Mouse (Mus musculus) limb, embryonic 11.5 days (tissue): Measurements from ENCODE around the gene Tnik. TPM values are rescaled to one million over a fixed set of nuclear protein-coding genes. Genes with fewer than 3 reads are reported as not detected.

ENCODE experiments used
- ATAC-seq: fragments of 200-750 bp; cut with Nextera tagmentation; 2 replicates; pipeline ENCODE4 v1.8.0; 2017; ENCODE audit warnings: low read depth; ENCODE audit not compliant: insufficient number of reproducible peaks, low FRiP score, low TSS enrichment
- DNase-seq: peaks from one replicate; pipeline ENCODE4 v3.0.0-alpha.2; 2015; ENCODE audit warnings: low spot score
- H3K27ac ChIP-seq: fragments of 300-500 bp; sonication (generic); replicated peaks from 2 replicates; pipeline ENCODE4 v1.5.1; 2014; ENCODE audit warnings: low read depth, mild to moderate bottlenecking, low read length
- H3K27me3 ChIP-seq: fragments of 300-500 bp; sonication (generic); 2 replicates; pipeline ENCODE4 v1.6.1; 2014; ENCODE audit warnings: mild to moderate bottlenecking, low read length, mixed read lengths; ENCODE audit not compliant: control insufficient read depth, insufficient read depth
- H3K36me3 ChIP-seq: fragments of 300-500 bp; sonication (generic); 2 replicates; pipeline ENCODE4 v1.6.1; 2014; ENCODE audit warnings: mild to moderate bottlenecking, low read length, moderate library complexity, mixed read lengths; ENCODE audit not compliant: control insufficient read depth, insufficient read depth
- H3K4me1 ChIP-seq: fragments of 300-500 bp; sonication (generic); 2 replicates; pipeline ENCODE4 v1.6.1; 2014; ENCODE audit warnings: low read length, mixed read lengths; ENCODE audit not compliant: control insufficient read depth, insufficient read depth
- H3K4me2 ChIP-seq: fragments of 300-500 bp; sonication (generic); 2 replicates; pipeline ENCODE4 v1.6.1; 2014; ENCODE audit warnings: low read depth, mild to moderate bottlenecking, moderate library complexity; ENCODE audit not compliant: severe bottlenecking
- H3K4me3 ChIP-seq: fragments of 300-500 bp; sonication (generic); 2 replicates; pipeline ENCODE4 v1.5.1; 2014; ENCODE audit warnings: low read depth, low read length
- H3K9ac ChIP-seq: fragments of 300-500 bp; sonication (generic); 2 replicates; pipeline ENCODE4 v1.6.1; 2014; ENCODE audit warnings: mild to moderate bottlenecking, low read length
- H3K9me3 ChIP-seq: fragments of 300-500 bp; sonication (generic); 2 replicates; pipeline ENCODE4 v1.6.1; 2016; ENCODE audit warnings: low read length; ENCODE audit not compliant: control insufficient read depth
- WGBS: fragments of 180-500 bp; shearing (Covaris S2); extraction: QIAGEN DNeasy Blood & Tissue Kit; methylation state at CpG from one replicate; pipeline ENCODE4 v1.1.7; 2014; 5-methylcytosine and 5-hydroxymethylcytosine counted together
- polyA plus RNA-seq: library from polyadenylated mRNA; unstranded; fragments of >200 nt; fragmentation: Nextera tagmentation; extraction: Ambion mirVana; gene quantifications from 2 replicates; pipeline ENCODE4 v1.2.1, GENCODE M21; 2014

Gene Tnik
- polyA plus RNA-seq, 1 experiment from 2014 or later: 4.1 TPM

DNA sequence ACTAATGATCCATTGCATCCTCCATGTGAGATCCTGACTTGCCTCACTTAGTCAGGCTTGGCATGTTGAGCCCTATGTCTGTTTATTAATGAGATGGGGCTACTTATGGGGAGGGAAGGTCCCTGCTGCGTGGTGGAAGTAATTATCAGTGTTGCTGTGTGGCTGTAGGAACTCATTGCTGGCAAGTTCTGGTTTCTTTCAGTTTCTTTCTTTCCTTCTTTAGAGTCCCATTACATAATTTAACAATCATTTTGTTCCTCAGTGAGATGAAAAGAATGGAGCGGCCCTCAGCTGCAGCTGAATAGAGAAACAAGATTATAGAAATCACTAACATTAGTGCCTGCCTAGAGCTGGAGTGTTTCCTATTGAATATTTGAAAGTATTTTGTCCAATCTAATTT lies 263.7 kb downstream of the Tnik start:
- no peak overlapping the region for H3K4me3 ChIP-seq
- no peaks in the 10 kb centered on the region for H3K36me3 ChIP-seq
- DNase-seq: no peak
- H3K4me2 ChIP-seq: no peak overlapping the region
- no peak for ATAC-seq
- H3K27ac ChIP-seq: no peak overlapping the region
- H3K4me1 ChIP-seq: no peaks in the 10 kb centered on the region
- WGBS: 61% methylated on average over 2 of the region's 2 CpGs
- H3K9ac ChIP-seq: no peak overlapping the region
- H3K9me3 ChIP-seq: no peaks in the 10 kb centered on the region
- H3K27me3 ChIP-seq: no peaks in the 10 kb centered on the region

DNA sequence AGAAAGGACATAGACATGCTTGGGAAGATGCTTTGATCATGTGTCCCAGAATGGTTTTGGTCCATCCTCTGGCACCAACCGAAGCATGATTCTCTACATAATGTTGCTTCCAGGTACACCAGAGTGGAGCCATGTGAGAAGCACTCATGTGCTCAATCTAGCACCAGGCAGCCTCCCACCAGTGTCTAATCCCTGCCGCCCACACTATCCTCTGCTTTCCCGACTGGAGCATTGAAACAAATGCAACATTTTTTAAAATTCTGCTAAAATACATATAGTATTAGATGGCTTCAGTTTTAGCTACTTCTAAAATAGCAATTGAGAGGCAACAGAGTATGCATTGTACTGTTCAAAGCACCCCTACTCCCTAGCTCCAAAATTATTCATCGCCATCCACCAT lies 264.2 kb downstream of the Tnik start:
- 93% methylated on average over 4 of the region's 4 CpGs for WGBS
- no peaks in the 10 kb centered on the region for H3K4me1 ChIP-seq
- DNase-seq: no peak
- H3K9me3 ChIP-seq: no peaks in the 10 kb centered on the region
- H3K27ac ChIP-seq: no peak overlapping the region
- no peak overlapping the region for H3K4me3 ChIP-seq
- no peaks in the 10 kb centered on the region for H3K27me3 ChIP-seq
- H3K36me3 ChIP-seq: no peaks in the 10 kb centered on the region
- no peak overlapping the region for H3K4me2 ChIP-seq
- H3K9ac ChIP-seq: no peak overlapping the region
- no peak for ATAC-seq

DNA sequence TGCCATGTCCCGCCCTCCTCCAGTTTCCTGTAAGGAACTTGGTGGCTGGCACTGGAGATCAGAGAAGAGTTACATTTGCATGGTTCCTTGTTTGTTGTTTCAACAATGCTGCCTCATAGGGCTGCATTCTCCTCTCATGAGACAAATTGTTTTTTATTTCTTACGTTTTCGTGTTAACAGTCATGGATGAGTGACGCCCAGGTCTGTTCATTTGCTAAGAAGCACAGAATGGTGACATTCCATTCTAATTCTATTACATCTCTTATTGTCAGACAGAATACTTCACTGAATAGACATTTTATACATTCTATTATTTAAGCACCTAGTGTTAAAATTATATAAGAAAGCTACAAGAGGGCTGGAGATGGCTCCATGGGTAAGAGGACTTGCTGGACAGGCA lies 266.5 kb downstream of the Tnik start:
- H3K4me3 ChIP-seq: no peak overlapping the region
- H3K4me2 ChIP-seq: no peak overlapping the region
- 86% methylated on average over 4 of the region's 4 CpGs for WGBS
- no peaks in the 10 kb centered on the region for H3K27me3 ChIP-seq
- H3K36me3 ChIP-seq: no peaks in the 10 kb centered on the region
- no peaks in the 10 kb centered on the region for H3K9me3 ChIP-seq
- no peak for ATAC-seq
- H3K9ac ChIP-seq: no peak overlapping the region
- no peak overlapping the region for H3K27ac ChIP-seq
- no peaks in the 10 kb centered on the region for H3K4me1 ChIP-seq
- no peak for DNase-seq

DNA sequence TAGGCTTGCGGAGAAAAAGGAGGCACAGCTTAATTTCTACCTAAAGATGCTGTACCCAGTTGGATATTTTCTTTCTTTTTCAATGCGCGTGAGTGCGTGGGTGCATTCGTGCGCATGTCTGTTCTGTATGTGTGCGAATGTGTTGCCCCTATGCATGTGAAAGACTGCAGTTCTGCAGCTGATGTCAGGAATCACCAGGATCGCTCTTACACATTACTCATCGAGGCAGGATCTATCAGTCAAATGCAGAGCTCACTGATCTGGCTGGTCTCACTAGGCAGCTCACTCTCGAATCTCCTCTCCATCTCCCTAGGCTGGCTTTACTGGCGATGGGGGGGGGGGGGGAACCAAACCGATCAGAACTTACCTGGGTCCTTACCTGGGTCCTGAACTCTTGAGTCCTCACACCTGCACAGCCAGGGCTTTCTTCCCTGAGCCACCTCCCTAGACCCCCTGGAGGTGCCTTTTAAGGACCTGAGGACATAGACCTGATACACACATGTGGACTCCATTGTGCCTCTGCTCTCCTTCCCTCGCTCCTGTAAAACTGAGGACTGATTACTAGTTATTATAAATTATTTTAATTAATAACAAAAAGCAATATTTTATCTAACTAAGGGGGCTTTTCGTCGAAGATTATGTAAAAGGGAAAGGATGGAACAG lies 268.4 kb downstream of the Tnik start:
- Histone ChIP-seq H3K4me1 (no peaks in the 10 kb centered on the region), H3K9ac (no peak overlapping the region), H3K27me3 (no peaks in the 10 kb centered on the region), H3K4me2 (no peak overlapping the region), H3K4me3 (no peak overlapping the region), H3K27ac (no peak overlapping the region), H3K36me3 (no peaks in the 10 kb centered on the region), H3K9me3 (no peaks in the 10 kb centered on the region)
- no peak for DNase-seq
- no peak for ATAC-seq
- 70% methylated on average over 15 of the region's 15 CpGs for WGBS

DNA sequence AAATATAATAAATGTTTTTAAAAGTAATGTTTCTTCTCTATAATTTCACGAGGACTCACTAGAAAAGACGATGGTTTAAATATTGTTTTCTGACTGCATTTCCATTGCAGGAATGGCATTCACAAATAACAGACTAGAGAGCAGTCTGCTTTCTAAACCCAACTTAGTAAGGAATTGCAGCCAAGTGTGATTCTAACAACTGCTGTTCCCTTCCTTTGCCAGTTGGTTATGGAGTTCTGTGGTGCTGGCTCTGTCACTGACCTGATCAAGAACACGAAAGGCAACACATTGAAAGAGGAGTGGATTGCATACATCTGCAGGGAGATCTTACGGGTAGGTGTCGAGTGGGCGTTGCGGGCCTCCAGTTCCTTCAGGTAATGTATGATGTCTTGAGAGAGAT lies 269.7 kb downstream of the Tnik start:
- H3K27ac ChIP-seq: no peak overlapping the region
- no peak overlapping the region for H3K4me2 ChIP-seq
- H3K4me1 ChIP-seq: no peaks in the 10 kb centered on the region
- no peak for ATAC-seq
- H3K36me3 ChIP-seq: no peaks in the 10 kb centered on the region
- WGBS: 94% methylated on average over 7 of the region's 7 CpGs
- no peak overlapping the region for H3K9ac ChIP-seq
- no peak for DNase-seq
- H3K27me3 ChIP-seq: no peaks in the 10 kb centered on the region
- no peak overlapping the region for H3K4me3 ChIP-seq
- no peaks in the 10 kb centered on the region for H3K9me3 ChIP-seq

DNA sequence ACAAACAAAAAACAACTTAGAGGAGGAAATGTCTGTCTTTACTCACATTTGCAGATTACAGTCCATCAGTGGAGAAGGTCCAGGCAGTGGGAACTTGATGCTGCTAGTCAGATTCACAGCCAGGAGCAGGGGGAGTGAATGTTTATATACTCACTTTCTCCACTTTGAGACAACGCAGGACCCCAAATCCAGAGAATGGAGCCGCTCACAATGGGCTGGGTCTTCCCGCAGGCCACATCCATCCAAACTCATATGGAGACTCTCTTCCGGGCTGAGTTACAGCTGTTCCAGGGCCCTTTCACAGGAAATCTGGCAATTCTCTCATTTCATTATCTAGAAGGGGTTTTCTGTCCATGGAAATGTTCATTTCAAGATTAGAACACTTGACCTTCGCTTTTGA lies 277.1 kb downstream of the Tnik start:
- no peaks in the 10 kb centered on the region for H3K9me3 ChIP-seq
- ATAC-seq: no peak
- H3K4me1 ChIP-seq: no peaks in the 10 kb centered on the region
- H3K36me3 ChIP-seq: no peaks in the 10 kb centered on the region
- no peak overlapping the region for H3K4me3 ChIP-seq
- no peak overlapping the region for H3K9ac ChIP-seq
- H3K4me2 ChIP-seq: no peak overlapping the region
- DNase-seq: no peak
- 80% methylated on average over 5 of the region's 5 CpGs for WGBS
- H3K27ac ChIP-seq: no peak overlapping the region
- no peaks in the 10 kb centered on the region for H3K27me3 ChIP-seq

DNA sequence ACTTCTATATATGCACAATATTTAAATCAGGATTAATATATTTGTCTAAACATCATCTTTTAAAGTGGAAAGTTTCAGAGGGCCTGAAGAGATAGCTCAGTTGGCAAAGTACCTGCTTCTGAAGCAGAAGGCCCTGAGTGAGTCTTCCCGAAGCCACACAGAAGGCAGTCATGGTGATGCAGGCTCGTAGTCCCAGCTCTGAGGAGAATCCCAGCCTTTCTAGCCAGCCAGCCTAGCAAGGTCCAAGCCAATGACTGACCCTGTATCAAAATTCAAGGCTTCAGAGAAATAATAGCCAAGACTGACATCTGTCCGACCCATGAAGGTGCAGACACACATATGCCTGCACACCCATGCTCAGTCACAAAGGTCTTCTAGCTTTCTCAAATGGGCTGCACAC lies 279.9 kb downstream of the Tnik start:
- Histone ChIP-seq H3K4me1 (no peaks in the 10 kb centered on the region), H3K4me2 (no peak overlapping the region), H3K4me3 (no peak overlapping the region), H3K36me3 (no peaks in the 10 kb centered on the region), H3K27ac (no peak overlapping the region), H3K9me3 (no peaks in the 10 kb centered on the region), H3K27me3 (no peaks in the 10 kb centered on the region), H3K9ac (no peak overlapping the region)
- DNase-seq: no peak
- WGBS: 92% methylated on average over 3 of the region's 3 CpGs
- no peak for ATAC-seq

- Histone ChIP-seq H3K4me2 (no peak overlapping the region), H3K4me1 (no peaks in the 10 kb centered on the region), H3K27ac (no peak overlapping the region), H3K9me3 (no peaks in the 10 kb centered on the region), H3K4me3 (no peak overlapping the region), H3K36me3 (no peaks in the 10 kb centered on the region), H3K27me3 (no peaks in the 10 kb centered on the region), H3K9ac (no peak overlapping the region)
- DNase-seq: peak; percentile 43
- no peak for ATAC-seq
- 73% methylated on average over 10 of the region's 10 CpGs for WGBS
These were observed 280.5 kb downstream of the Tnik start for GRCm38 (mm10) chr3:28543380-28543984.
